ENCODE assay signal across 8 mouse cellular contexts in the genomic region with DNA sequence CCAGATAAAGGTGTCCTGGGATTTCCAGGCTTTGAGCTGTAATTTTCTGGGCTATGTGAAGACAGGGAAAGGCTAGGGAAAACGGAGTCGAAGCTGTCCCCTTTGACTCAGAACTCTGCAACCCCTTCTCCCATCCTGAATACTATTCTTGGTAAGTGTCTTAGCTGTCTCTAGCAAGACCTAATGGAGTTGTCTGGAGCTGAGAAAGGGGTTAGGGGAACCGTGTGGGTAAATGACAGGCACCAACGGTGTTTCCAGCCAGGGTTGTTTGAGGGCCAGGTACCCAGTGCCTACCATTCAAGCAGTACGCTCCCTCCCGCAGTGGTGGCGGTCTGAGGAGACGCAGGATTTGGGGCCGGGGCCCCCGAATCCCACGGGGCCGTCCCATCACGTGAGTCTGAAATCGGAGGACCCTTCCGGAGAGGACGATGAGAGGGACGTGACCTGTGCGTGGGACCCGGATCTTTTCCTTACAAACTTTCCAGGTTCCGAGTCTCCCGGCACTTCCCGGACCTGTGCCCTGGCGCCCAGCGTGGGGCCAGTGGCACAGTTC. TPM values are rescaled to one million over a fixed set of nuclear protein-coding genes. Genes with fewer than 3 reads are reported as not detected.
DNase-seq lines count a peak whose midpoint lies in the region; ATAC-seq and TF ChIP-seq lines count a peak whose summit lies in the region.

No protein-coding gene starts in this region.

- H3K4me2 ChIP-seq in heart, embryonic 11.5 days: peak overlapping the region; percentile 99
- peak overlapping the region; percentile 91 for H3K4me2 ChIP-seq in forebrain, embryonic 16.5 days (ENCODE audit: low read length)
- peak overlapping the region; percentile 90 for H3K4me2 ChIP-seq in liver, postnatal 0 days (ENCODE audit: low read depth, low read length)

- H3K4me3 ChIP-seq in heart, embryonic 11.5 days (ENCODE audit: low read depth, low read length): peak overlapping the region; percentile 77
- peak overlapping the region; percentile 64 for H3K4me3 ChIP-seq in ES-Bruce4 (ENCODE audit: low read depth, low read length)
- H3K4me3 ChIP-seq in forebrain, embryonic 16.5 days (replicated peaks; ENCODE audit: low read length): peak overlapping the region; percentile 54
- peak overlapping the region; percentile 93 for H3K4me3 ChIP-seq in liver, postnatal 0 days (ENCODE audit: low read depth, low read length)

- H3K9ac ChIP-seq in heart, embryonic 11.5 days (ENCODE audit: low read depth, low read length): peak overlapping the region; percentile 88
- H3K9ac ChIP-seq in ES-Bruce4 (ENCODE audit: low read depth, poor library complexity, severe bottlenecking): peak overlapping the region; percentile 85
- peak overlapping the region; percentile 58 for H3K9ac ChIP-seq in forebrain, embryonic 16.5 days (replicated peaks; ENCODE audit: low read depth, low read length)
- peak overlapping the region; percentile 98 for H3K9ac ChIP-seq in liver, postnatal 0 days (replicated peaks)

- peaks cover 11% of the 10 kb centered on the region for H3K27me3 ChIP-seq in heart, embryonic 11.5 days (ENCODE audit: control insufficient read depth, insufficient read depth, low read length)
- no peaks in the 10 kb centered on the region for H3K27me3 ChIP-seq in ES-Bruce4 (ENCODE audit: control insufficient read depth, insufficient read depth, low read length, poor library complexity, severe bottlenecking)
- no peaks in the 10 kb centered on the region for H3K27me3 ChIP-seq in forebrain, embryonic 16.5 days (replicated peaks; ENCODE audit: control insufficient read depth, insufficient read depth, low read length)
- no peaks in the 10 kb centered on the region for H3K27me3 ChIP-seq in liver, postnatal 0 days (ENCODE audit: insufficient read depth, low read length)

- DNase-seq in heart, postnatal 10 days: no peak
- DNase-seq in liver, postnatal 0 days: peak; percentile 49
- no peak for DNase-seq in gastrocnemius, postnatal 10 days
- DNase-seq in gastrocnemius, postnatal 14 days: no peak
- DNase-seq in left cerebral cortex, postnatal 10 days (ENCODE audit: extremely low spot score in 1 of 2, low spot score in 2 of 2): no peak

- intact Hi-C loops in heart, postnatal 10 days (cut with DNase I): loop anchor here (2.0 kb wide), 1 partner anchor 56 kb away; a partner anchor contains a TSS
- intact Hi-C loops in gastrocnemius, postnatal 14 days (cut with DNase I; ENCODE audit: low total_unique reads): no loop called here
- intact Hi-C loops in left cerebral cortex, postnatal 10 days (cut with DNase I): loop anchor here (5.0 kb wide), 1 partner anchor 55 kb away; a partner anchor contains a TSS

- ATAC-seq in heart, embryonic 11.5 days (replicated peaks; ENCODE audit: insufficient number of reproducible peaks, low FRiP score, low TSS enrichment): no peak
- peak; percentile 10; the same call in 1 of the 2 replicates for ATAC-seq in forebrain, embryonic 16.5 days
- ATAC-seq in liver, postnatal 0 days: no peak

- WGBS in heart, embryonic 11.5 days (ENCODE audit: insufficient replicate concordance): 2% methylated on average over 24 of the region's 24 CpGs
- 2% methylated on average over 24 of the region's 24 CpGs for WGBS in forebrain, embryonic 16.5 days
- WGBS in liver, postnatal 0 days (ENCODE audit: insufficient replicate concordance): 6% methylated on average over 24 of the region's 24 CpGs

- TF ChIP-seq POLR2A in ES-Bruce4 (IDR thresholded peaks at IDR 0.05; ENCODE audit: insufficient read depth, low read length): no peak

- no peaks in the 10 kb centered on the region for H3K36me3 ChIP-seq in heart, embryonic 11.5 days (ENCODE audit: control insufficient read depth, insufficient read depth, low read length)
- no peaks in the 10 kb centered on the region for H3K36me3 ChIP-seq in ES-Bruce4 (ENCODE audit: control insufficient read depth, insufficient read depth, low read length, poor library complexity, severe bottlenecking)
- H3K36me3 ChIP-seq in forebrain, embryonic 16.5 days (ENCODE audit: control insufficient read depth, insufficient read depth): no peaks in the 10 kb centered on the region
- peaks cover 21% of the 10 kb centered on the region for H3K36me3 ChIP-seq in liver, postnatal 0 days (replicated peaks; ENCODE audit: insufficient read depth, low read length)

- TF ChIP-seq CTCF in ES-Bruce4 (IDR thresholded peaks at IDR 0.05; ENCODE audit: low read depth, low read length): no peak
- no peak for TF ChIP-seq CTCF in liver, postnatal 0 days (IDR thresholded peaks at IDR 0.05; ENCODE audit: low read depth)

- peaks cover 9% of the 10 kb centered on the region for H3K4me1 ChIP-seq in heart, embryonic 11.5 days (ENCODE audit: control insufficient read depth, insufficient read depth, low read length)
- H3K4me1 ChIP-seq in ES-Bruce4 (ENCODE audit: control insufficient read depth, insufficient read depth, low read length): peaks cover 9% of the 10 kb centered on the region
- peaks cover 10% of the 10 kb centered on the region for H3K4me1 ChIP-seq in forebrain, embryonic 16.5 days (replicated peaks; ENCODE audit: control insufficient read depth, insufficient read depth, low read length)
- peaks cover 19% of the 10 kb centered on the region for H3K4me1 ChIP-seq in liver, postnatal 0 days (ENCODE audit: insufficient read depth)

- peak overlapping the region; percentile 90 for H3K27ac ChIP-seq in heart, embryonic 11.5 days (ENCODE audit: low read depth, low read length)
- no peak overlapping the region for H3K27ac ChIP-seq in ES-Bruce4 (ENCODE audit: insufficient read depth, low read length)
- H3K27ac ChIP-seq in forebrain, embryonic 16.5 days (ENCODE audit: low read length): no peak overlapping the region
- peak overlapping the region; percentile 95 for H3K27ac ChIP-seq in liver, postnatal 0 days (ENCODE audit: low read depth)

- no peak for TF ChIP-seq EP300 in ES-Bruce4 (IDR thresholded peaks at IDR 0.05; ENCODE audit: insufficient read depth, low read depth, low read length)
- no peak for TF ChIP-seq EP300 in liver, postnatal 0 days (IDR thresholded peaks at IDR 0.05; ENCODE audit: low read depth)

- no peaks in the 10 kb centered on the region for H3K9me3 ChIP-seq in heart, embryonic 11.5 days (replicated peaks; ENCODE audit: control insufficient read depth, low read length)
- no peaks in the 10 kb centered on the region for H3K9me3 ChIP-seq in ES-Bruce4 (replicated peaks; ENCODE audit: control insufficient read depth, insufficient read depth, low read length, poor library complexity, severe bottlenecking)
- H3K9me3 ChIP-seq in forebrain, embryonic 16.5 days (ENCODE audit: control insufficient read depth, low read length): no peaks in the 10 kb centered on the region
- H3K9me3 ChIP-seq in liver, postnatal 0 days (ENCODE audit: low read length): no peaks in the 10 kb centered on the region

RNA-seq across cellular contexts. Expression of a gene that starts 0.7 kb away (rescaled TPM):
- 48.7 and 65.0 TPM in 2 replicates for polyA plus RNA-seq in heart, embryonic 11.5 days (2014; fragmentation: Nextera tagmentation; extraction: Ambion mirVana)
- under 1 TPM; 0.17 to 0.22 TPM for total RNA-seq in heart, postnatal 10 days (2021)
- not detected in 2 replicates for polyA plus RNA-seq in ES-Bruce4 (2011; ENCODE audit: insufficient read depth, insufficient read length, low read depth, missing spikeins)
- 0.73 and 0.85 TPM in 2 replicates for polyA plus RNA-seq in forebrain, embryonic 16.5 days (2015; fragmentation: Nextera tagmentation; extraction: Ambion mirVana)
- 133 and 149 TPM in 2 replicates for polyA plus RNA-seq in liver, postnatal 0 days (2015; fragmentation: Nextera tagmentation; extraction: Ambion mirVana)
- total RNA-seq in gastrocnemius, postnatal 10 days (2021): under 1 TPM in 1 of 2 experiments, not detected in 1; 0.84 TPM
- under 1 TPM in 1 of 2 experiments, not detected in 1; 0.23 TPM for total RNA-seq in gastrocnemius, postnatal 14 days (2021)
- total RNA-seq in left cerebral cortex, postnatal 10 days (2021): not detected

RNA-seq across cellular contexts. Expression of a gene that starts 5.9 kb away (rescaled TPM):
- 4.3 and 5.4 TPM in 2 replicates for polyA plus RNA-seq in heart, embryonic 11.5 days (2014; fragmentation: Nextera tagmentation; extraction: Ambion mirVana)
- total RNA-seq in heart, postnatal 10 days (2021): 1 to 10 TPM; 6.4 to 7.3 TPM
- 27.5 and 30.9 TPM in 2 replicates for polyA plus RNA-seq in ES-Bruce4 (2011; ENCODE audit: insufficient read depth, insufficient read length, low read depth, missing spikeins)
- polyA plus RNA-seq in forebrain, embryonic 16.5 days (2015; fragmentation: Nextera tagmentation; extraction: Ambion mirVana): 5.4 and 5.5 TPM in 2 replicates
- 15.4 and 16.0 TPM in 2 replicates for polyA plus RNA-seq in liver, postnatal 0 days (2015; fragmentation: Nextera tagmentation; extraction: Ambion mirVana)
- total RNA-seq in gastrocnemius, postnatal 10 days (2021): 1 to 10 TPM; 5.7 to 6.2 TPM
- 1 to 10 TPM; 5.7 to 6.9 TPM for total RNA-seq in gastrocnemius, postnatal 14 days (2021)
- total RNA-seq in left cerebral cortex, postnatal 10 days (2021): 1 to 10 TPM; 2.5 to 2.9 TPM

RNA-seq across cellular contexts. Expression of a gene that starts 8.7 kb away (rescaled TPM):
- 36.2 and 40.4 TPM in 2 replicates for polyA plus RNA-seq in heart, embryonic 11.5 days (2014; fragmentation: Nextera tagmentation; extraction: Ambion mirVana)
- 10 to 100 TPM; 31.7 to 32.8 TPM for total RNA-seq in heart, postnatal 10 days (2021)
- polyA plus RNA-seq in ES-Bruce4 (2011; ENCODE audit: insufficient read depth, insufficient read length, low read depth, missing spikeins): 72.5 and 78.5 TPM in 2 replicates
- polyA plus RNA-seq in forebrain, embryonic 16.5 days (2015; fragmentation: Nextera tagmentation; extraction: Ambion mirVana): 35.5 and 39.1 TPM in 2 replicates
- polyA plus RNA-seq in liver, postnatal 0 days (2015; fragmentation: Nextera tagmentation; extraction: Ambion mirVana): 139 and 141 TPM in 2 replicates
- total RNA-seq in gastrocnemius, postnatal 10 days (2021): 10 to 100 TPM; 21.1 to 24.1 TPM
- total RNA-seq in gastrocnemius, postnatal 14 days (2021): 10 to 100 TPM; 23.3 to 30.0 TPM
- 10 to 100 TPM; 29.4 to 36.6 TPM for total RNA-seq in left cerebral cortex, postnatal 10 days (2021)

RNA-seq across cellular contexts. Expression of a gene that starts 30.5 kb away (rescaled TPM):
- polyA plus RNA-seq in heart, embryonic 11.5 days (2014; fragmentation: Nextera tagmentation; extraction: Ambion mirVana): 44.2 and 49.6 TPM in 2 replicates
- 1 to 10 TPM; 6.9 TPM for total RNA-seq in heart, postnatal 10 days (2021)
- 93.8 and 97.1 TPM in 2 replicates for polyA plus RNA-seq in ES-Bruce4 (2011; ENCODE audit: insufficient read depth, insufficient read length, low read depth, missing spikeins)
- polyA plus RNA-seq in forebrain, embryonic 16.5 days (2015; fragmentation: Nextera tagmentation; extraction: Ambion mirVana): 51.0 and 54.3 TPM in 2 replicates
- 30.6 and 31.2 TPM in 2 replicates for polyA plus RNA-seq in liver, postnatal 0 days (2015; fragmentation: Nextera tagmentation; extraction: Ambion mirVana)
- 1 to 10 TPM; 4.7 to 5.2 TPM for total RNA-seq in gastrocnemius, postnatal 10 days (2021)
- 1 to 10 TPM; 2.1 to 2.6 TPM for total RNA-seq in gastrocnemius, postnatal 14 days (2021)
- 10 to 100 TPM; 19.3 to 22.8 TPM for total RNA-seq in left cerebral cortex, postnatal 10 days (2021)

RNA-seq across cellular contexts. Expression of a gene that starts 34.7 kb away (rescaled TPM):
- polyA plus RNA-seq in heart, embryonic 11.5 days (2014; fragmentation: Nextera tagmentation; extraction: Ambion mirVana): 0.27 TPM in 1 of 2 replicates, not detected in the other
- under 1 TPM in 1 of 2 experiments, not detected in 1; 0.07 TPM for total RNA-seq in heart, postnatal 10 days (2021)
- polyA plus RNA-seq in ES-Bruce4 (2011; ENCODE audit: insufficient read depth, insufficient read length, low read depth, missing spikeins): 0.73 and 1.5 TPM in 2 replicates
- 52.4 and 65.8 TPM in 2 replicates for polyA plus RNA-seq in forebrain, embryonic 16.5 days (2015; fragmentation: Nextera tagmentation; extraction: Ambion mirVana)
- polyA plus RNA-seq in liver, postnatal 0 days (2015; fragmentation: Nextera tagmentation; extraction: Ambion mirVana): 0.07 TPM in 1 of 2 replicates, not detected in the other
- under 1 TPM; 0.20 to 0.45 TPM for total RNA-seq in gastrocnemius, postnatal 10 days (2021)
- under 1 TPM in 1 of 2 experiments, not detected in 1; 0.07 TPM for total RNA-seq in gastrocnemius, postnatal 14 days (2021)
- 100 to 1,000 TPM; 183 to 187 TPM for total RNA-seq in left cerebral cortex, postnatal 10 days (2021)

Comparison
In these comparisons a context has a peak if more than half of its experiments do, and no peak if none do; other contexts are left out.
1. H3K27ac ChIP-seq: peak in heart, embryonic 11.5 days (single experiment) and liver, postnatal 0 days (single experiment); none in ES-Bruce4 (single experiment) and forebrain, embryonic 16.5 days (single experiment).
2. Peak in every context shown above with its lines, with median percentiles within 50 percentile points of each other: H3K4me2 ChIP-seq, H3K4me3 ChIP-seq and H3K9ac ChIP-seq.